Mouse (Mus musculus) common myeloid progenitor, adult 5-6 weeks (primary cell): ENCODE results near the gene Tead1. TPM values are rescaled to one million over a fixed set of nuclear protein-coding genes. Genes with fewer than 3 reads are reported as not detected.

Experiments used
- ATAC-seq: replicated peaks from 2 replicates; pipeline ENCODE4 v1.8.0; 2016; ENCODE audit warnings: low read depth, mild to moderate bottlenecking, moderate TSS enrichment, inconsistent platforms; ENCODE audit not compliant: poor library complexity, severe bottlenecking
- total RNA-seq: library from RNA; stranded (forward); fragments of 200-1000, 187-1606 nt; gene quantifications from 2 replicates; pipeline ENCODE4 v1.2.3, GENCODE M21; 2017

Tead1 gene
- total RNA-seq, 1 experiment from 2014 or later: not detected

DNA sequence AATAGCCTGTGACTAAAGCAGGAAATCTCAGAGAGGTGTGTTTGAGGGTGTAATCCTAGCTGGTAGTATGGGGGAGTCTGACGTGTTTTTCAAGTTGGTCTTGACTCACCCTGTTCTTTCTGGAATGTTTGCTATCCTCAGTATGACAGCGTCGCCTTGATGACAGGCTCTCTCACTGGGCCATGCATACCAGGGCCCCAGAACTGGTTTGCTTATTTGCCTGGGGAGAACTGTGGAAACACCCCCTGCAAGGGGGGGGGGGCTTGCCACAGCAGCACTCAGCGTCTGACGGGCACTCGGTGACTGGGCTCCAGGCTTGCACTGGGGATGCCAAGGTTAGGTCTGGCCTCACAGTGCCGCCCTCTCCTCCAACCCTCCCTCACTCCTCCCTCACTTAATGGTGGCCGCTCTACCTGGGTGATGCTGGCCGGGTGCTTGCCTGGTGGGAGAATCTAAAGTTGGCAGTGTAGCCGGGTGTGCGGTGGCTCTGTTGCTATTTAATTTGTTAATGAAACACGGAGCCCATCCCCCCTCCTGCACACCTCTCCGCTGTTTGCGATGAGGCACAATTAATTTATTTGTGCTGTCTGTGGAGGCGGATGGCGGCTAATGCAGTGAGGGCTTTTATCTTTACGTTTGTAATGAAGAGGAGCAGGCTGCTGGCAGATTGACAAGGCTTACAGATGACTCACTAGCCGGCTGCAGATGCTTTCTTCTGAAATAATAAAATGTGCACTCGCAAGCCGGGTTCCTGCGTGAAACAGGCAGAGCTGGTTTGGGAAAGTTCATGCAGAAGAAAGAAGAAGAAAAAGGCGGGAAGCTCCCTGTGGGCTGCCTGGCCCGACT, 41.2 kb downstream of the Tead1 start:
- ATAC-seq: no peak

DNA sequence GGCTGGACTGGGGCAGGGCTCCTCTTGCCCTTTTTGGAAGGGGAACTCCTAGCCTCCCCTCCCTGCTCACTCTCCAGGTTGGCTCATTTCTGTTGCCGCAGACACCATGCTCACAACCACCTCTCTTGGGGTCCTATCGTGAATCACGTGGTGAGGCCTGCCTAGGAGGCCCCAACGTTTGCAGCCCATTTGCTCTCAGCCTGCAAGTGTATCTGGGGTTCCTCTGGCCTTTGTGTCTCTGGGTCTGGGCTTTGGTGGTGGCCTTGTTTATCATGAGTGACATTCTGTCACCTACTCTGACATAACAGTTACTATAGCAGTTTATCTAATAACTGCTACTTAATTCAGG, 41.8 kb downstream of the Tead1 start:
- no peak for ATAC-seq

DNA sequence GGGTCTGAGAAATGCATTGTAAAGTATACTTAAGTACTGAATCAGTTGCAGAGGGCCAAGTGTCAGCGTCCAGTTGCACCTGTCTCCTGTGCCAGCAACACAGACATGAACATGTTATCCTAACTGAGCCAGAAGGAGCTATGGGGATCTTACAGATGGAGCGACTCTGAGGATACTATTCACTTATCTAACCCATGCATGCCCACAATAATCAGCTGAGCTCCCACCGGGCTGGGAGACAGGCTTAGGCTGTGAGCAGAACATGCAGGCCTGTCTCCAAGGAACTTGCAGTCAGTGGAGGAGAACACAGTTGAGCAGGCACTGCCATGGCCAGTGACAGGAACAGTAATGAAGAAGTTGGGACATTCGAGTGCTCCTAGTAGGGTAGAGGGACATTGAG, 42.7 kb downstream of the Tead1 start:
- ATAC-seq: no peak

DNA sequence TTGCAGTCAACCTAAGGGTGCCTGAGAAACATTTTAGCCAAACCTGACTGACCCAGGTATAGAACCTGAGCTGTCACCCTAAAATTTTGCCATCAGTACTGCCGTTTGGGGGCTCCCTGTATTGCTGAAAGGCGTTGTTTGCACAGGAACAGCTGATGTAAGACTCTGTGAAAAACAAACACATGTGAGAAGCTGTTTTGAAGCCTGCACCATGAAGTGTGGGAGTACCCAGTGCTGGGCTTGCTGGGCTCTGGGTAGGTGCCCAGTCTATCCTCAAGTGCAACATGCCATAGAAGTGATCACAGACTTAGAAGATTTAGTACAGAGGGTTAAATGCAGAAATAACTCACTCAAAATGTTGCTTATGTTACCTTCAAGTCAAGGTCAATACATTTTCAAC, 49.3 kb downstream of the Tead1 start:
- no peak for ATAC-seq

DNA sequence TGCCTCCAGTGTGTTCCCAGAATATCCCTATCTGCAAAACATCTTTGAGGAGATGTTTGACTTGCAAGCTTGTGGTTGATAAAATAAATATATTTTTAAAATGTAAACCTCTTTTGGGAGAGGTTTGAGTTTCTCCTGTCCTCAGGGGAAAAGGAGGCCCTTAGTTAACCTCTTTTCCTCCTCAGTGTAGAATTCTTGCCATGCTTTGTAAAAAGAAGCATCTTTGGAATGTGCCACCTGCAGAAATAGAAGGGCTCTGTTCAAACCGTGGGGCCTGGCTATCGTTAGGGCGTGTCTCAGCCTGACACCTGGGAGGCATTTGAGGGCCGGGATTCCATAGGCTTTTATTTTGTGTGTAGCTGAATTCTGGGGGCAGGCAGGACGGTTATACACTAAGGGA, 51.1 kb downstream of the Tead1 start:
- ATAC-seq: no peak

DNA sequence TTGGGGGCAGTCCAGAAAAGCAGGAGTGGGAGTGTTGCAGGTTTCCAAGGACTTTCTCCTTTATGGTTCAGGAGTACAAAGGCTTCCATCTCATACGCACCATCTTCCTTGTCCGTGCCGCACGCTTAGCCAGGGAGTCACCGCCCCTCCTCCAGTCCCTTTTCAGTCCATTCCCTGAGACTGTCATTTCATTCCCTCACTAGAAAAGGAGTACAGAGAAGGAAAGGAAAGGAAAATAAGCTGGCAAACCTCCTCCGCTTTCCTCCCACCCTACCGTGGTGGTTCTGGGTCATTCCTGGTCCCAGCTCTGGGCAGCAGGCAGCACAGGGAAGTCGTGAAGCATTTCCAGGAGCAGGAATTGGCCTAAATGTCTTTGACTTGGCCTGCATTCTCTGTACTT, 52.5 kb downstream of the Tead1 start:
- ATAC-seq: no peak

DNA sequence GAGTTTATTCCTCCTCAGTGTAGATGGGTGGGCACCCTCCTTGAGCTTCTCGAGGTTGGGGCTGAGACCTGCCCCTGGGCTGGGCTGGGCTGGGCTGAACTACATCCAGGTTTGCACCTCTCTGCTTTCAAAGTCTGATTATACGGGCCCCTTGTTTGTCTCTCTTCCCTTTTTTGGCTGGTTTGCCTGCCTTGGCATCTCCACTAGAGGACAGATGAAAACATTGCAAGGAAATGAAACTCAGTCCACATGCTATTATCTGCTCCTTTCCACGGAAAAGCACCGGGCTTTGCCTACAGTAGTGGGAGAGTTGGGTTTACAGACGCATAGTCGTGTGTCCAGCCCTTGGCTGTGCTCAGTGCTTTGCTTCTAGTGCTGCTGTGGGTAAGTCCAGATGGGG, 60.1 kb downstream of the Tead1 start:
- ATAC-seq: no peak

DNA sequence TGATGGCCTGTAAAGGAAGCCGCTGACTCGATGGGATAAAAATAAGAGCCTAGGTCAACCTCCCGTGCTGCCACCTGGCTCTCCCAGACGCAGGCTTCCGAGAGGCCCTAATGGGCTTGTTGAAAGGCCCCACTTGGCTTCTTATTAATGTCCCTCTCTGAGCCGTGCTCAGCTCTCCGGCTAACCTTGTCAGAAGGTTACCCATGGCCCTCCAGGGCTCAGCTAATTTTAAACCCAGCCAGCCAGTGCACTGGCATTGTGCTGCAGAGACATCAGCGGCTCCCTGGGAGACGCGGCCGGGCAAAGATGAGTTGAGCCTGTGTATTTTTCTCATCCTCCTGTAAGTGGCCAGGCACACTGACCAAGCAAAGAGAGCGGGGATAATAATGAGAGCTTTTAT, 62.7 kb downstream of the Tead1 start:
- no peak for ATAC-seq

DNA sequence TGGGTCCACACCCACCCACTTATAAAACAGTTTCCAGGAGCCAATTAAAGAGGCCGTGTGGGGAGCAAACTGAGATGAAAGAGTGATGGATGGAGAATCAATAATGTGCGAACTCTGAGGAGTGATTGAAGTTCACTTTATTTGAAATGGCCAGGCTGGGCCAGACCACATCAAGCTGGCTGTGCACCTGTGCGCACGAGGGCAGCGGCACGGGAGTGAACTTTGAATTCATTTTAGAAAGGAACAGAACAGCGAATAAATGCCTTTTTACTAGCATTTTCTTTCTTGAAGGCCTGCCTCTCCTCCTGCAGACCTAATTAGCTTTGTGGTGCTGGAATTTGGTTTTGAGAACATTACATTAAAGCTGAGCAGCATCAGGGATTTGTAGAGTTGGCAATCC, 63.9 kb downstream of the Tead1 start:
- ATAC-seq: no peak

DNA sequence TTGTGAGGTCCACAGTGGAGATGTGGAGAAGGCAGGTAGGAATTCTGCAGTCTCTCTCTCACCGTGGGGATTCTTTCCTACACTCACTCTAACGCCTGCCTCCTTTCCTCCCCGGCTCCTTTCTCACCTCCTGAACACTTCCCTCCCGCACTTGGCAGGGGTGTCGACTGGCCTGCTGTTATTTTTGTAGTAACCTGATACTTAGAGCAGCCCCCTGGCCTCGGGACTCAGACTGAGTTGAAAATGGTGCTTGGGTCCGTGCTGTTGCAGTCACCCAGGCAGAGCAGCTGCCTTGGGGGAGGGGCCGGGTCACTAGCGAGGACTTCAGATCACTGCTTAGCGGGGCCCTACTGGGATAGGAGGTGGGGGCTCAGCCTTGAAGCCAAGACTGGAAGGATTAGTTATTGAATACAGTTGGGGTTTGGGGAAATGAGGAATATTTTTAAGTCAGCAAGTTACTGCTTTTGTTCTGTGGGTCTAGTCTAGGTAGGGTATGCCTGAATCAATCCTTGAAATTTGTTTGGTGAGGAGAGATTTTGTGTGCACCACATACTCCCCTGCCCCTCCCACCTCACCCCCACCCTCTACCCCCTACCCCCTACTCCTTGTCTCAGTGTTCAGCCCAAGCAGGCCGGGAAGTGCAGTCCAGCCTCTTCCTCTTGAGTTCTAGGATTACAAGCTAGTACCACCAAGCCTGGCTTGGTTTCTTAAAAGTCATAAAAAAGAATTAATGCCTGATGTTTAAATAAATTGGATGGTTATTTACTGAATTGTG, 64.7 kb downstream of the Tead1 start:
- no peak for ATAC-seq

DNA sequence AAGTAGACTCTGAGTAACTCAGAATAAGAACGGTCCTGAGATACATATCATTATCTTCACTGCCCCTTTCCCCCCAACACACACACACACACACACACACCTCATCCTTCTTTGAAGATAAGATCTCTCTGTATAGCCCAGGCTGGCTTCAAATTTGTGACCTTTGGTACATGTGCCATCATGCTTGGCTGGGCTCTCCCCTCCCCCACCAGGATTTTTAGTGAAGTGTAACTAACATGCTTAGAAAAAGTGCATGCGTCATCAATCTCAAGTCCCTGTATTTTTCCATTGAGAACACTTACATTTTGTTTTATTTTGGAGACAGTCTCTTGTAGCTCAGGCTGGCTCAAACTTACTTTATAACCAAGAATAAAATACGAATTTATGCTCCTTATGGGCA, 68.1 kb downstream of the Tead1 start:
- ATAC-seq: no peak

DNA sequence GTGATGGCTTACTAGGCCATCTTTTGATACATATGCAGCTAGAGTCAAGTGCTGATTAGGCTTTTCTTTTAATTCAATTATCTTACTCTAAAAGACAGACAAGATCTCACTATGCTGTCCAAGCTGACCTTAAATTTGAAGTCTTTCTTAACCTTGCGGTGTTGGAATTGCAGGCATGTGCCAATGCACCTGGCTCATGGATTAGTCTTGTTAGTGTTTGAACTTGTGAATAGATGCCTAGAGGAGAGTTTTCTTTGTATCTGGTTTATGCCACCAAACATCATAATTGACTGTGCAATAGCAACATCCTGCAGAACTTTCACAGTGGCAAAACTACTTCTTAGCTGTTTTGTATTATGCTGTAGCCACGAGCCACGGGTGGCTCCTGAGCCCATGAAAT, 68.7 kb downstream of the Tead1 start:
- no peak for ATAC-seq

DNA sequence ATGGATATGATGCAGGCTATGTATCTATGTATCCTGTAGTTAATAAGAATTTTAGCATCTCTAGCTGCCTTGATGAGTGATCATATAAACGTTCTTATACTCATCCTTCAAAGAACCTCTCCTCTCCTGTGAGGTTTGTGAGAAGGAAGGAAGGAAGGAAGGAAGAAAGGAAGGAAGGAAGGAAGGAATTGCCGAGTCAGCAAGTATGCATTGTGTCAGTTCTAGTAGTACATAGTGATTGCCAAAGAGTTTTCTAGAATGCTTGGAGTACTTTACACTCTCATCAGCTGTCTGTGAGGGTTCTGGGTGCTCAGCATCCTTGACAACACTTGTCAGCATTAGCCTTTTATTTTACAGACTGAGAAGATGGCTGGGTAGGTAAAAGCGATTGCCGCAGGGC, 69.2 kb downstream of the Tead1 start:
- ATAC-seq: no peak

DNA sequence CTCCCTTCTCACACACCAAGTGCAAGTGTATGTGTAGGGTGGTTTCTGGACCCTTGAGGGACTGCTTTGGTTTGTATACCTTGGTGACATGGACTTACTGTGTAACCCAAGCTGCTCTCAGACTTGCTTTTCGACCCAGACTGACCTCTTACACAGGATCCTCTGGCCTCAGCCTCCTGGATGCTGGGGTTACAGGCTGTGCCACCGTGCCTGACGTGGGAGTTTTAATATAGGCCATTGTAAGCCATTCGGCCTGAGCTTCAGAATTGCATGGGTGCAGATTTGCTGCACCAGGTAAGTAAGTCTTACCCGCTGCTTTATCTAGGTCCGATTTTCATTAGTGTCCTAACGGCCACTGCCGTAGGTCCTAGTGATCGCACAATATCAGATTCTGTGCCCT, 71.0 kb downstream of the Tead1 start:
- ATAC-seq: no peak

DNA sequence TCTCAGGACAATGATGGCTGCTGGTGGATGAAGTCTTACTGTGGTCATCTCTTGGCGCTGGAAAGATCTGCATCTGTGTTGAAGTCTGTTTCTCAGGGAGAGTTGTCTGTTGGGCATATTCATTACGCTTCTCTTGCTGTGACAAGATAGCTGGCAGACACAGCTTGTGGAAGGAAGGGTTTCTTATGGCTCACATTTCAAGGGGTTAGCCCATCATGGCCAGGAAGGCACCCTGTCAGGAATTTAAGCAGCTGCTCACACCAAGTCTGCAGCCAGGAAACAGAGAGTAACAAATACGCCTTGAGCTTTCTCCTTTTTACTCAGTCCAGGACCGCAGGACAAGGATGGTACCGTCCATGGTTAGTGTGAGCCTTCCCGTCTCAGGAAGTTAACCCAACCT, 73.2 kb downstream of the Tead1 start:
- ATAC-seq: no peak

DNA sequence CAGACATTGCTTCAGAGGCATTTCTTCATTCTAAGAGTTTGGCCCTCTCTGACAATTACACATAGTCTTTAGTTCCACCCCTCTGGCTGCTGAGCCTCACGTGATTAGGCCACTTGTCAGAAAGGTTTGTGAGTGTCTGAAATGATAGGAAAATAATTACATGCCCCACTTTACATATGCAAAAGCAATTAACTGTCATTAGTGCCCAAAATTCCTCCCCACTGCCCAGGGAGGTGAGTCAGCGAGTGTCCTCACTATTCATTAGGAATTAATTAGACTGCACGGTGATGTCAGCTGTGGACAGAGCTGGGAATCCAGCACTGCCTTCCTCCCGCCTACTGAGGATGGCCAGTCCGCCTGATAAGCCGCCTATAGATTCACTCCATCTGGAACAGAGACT, 74.2 kb downstream of the Tead1 start:
- no peak for ATAC-seq

DNA sequence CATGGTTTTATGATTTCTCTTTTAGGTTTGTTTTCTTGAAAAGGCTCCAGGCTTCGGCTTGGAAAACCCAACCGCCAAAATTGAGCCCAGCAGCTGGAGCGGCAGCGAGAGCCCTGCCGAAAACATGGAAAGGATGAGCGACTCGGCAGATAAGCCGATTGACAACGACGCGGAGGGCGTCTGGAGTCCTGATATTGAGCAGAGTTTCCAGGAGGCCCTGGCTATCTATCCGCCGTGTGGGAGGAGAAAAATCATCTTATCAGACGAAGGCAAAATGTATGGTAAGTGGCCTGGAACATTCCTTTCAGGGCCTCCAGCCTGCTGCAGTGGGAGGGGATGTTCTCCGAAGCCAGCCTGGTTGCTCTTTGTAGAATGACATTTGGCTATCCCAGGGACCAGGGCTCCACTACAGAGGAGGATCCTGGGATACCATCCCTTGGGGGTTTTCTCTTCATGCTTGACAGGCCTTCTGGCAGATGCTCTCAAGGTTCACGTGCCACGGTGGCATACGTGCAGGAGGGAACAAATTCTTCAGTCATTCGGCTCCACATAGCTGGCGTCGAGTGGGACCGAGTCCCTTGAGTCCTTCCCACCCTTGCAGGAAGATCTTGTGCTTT, 80.3 kb downstream of the Tead1 start:
- no peak for ATAC-seq

DNA sequence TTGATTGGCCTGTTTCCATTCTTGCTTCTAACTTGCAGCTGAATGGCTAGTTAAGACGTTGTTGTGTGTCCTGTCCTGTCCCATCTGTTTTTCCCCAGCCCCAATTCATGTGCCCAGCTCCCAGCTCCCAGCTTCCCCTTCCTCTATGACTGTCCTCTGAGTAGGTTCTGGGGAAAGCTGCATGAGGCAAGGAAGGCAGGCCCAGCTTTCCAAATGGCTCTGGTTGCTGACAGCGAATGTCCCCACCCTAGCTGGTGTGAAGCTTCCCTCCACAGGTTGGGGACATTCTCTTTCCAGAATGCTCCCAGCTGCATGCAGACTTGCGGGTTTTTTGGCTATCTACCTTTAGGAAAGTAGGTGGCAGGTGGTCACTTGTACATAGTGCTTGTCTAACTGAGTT, 81.2 kb downstream of the Tead1 start:
- no peak for ATAC-seq

DNA sequence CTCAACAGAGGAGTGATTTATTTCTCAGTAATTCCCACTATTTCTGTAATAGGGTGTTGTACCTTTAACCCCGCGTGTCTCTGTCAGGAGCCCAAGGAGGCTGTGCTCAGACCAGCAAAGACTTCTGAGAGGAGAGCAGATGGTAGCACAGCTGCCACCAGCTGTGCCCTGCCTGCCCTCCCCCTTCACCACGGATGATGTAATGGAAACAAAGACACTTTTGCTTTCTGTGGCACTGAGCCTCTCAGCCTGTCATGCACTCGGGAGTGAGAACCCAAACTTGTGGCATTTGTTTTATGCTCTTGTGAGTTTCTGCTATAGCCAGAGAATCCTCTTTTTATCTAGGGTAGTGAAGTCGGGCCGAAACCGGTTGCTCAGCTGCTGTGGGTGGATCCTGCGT, 81.7 kb downstream of the Tead1 start:
- ATAC-seq: no peak

DNA sequence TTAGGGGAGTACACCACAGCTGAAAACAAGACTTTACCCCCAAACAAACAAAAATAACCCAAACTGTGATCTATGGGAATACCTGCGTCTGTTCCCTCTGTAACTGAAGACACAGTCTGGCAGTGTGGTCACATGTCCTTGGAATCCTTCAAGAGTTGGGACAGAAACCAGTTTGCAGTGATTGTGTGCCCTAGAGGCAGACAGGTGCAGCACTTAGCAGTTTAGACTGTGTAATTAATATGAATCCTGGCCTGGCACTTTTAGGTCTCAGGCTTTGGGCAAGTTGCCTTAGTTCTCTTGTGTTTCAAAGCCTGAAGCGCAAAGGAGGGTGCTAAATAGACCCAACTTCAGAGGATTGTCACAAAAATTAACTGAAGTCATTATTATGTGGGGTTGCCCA, 83.8 kb downstream of the Tead1 start:
- no peak for ATAC-seq

DNA sequence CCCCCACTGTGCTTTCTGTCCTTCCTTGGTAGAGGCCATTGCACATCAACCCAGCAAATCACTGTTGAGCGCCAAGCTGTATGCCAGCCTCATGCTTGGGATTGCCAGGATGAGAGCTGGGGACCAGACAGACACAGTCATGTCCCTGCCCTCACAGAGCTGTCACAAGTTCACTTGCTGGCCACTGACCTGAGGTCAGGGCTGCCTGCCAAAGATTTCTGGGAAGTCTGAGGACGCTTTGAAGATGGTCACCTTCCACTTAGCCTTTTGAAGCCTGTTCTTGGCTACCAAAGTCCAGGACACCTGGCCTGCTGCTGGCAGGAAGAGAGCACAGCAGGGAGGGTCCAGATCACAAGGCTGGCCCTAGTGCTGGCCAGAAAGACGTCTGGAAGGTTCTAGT, 84.4 kb downstream of the Tead1 start:
- ATAC-seq: no peak
